Mouse (Mus musculus): ENCODE data around the gene Fgfr3. TPM values are rescaled to one million over a fixed set of nuclear protein-coding genes. Genes with fewer than 3 reads are reported as not detected.

The Fgfr3 gene
- total RNA-seq, 2 experiments from 2014 or later, result 108 to 126 TPM

DNA sequence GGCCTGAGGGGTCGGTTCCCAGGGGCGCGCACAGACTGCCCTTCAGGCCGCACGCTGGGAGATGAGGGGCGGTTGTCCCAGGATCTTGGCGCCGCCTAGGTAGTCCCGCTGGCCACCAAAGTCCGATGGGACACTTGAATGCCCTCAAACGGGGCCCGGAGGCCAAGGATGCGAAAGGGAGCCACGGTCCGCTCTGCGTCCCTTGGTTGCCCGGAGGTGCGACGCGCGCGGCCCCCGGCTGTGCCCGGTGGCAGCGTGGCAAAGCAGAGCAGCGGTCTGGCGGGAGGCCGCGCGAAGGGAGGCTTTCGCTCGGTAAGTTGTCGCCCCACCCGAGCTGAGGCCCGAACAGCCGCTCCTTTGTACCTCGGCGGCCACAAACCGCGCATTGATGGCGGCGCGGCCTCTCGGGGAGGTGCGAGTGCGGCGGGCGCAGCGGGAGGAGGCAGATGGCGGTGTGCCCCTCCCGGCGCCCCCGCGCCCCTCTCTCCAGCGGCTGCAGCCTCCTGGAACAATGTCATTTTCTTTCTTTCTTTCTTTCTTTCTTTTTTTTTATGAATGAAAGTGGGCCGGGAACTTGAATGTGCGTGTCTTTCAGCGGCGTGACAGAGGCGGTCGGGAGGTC lies 1.7 kb downstream of the Fgfr3 start:
- intact Hi-C loops (cut with DNase I), result no loop called here
- no peak for DNase-seq (ENCODE audit: low spot score in 2 of 2)

DNA sequence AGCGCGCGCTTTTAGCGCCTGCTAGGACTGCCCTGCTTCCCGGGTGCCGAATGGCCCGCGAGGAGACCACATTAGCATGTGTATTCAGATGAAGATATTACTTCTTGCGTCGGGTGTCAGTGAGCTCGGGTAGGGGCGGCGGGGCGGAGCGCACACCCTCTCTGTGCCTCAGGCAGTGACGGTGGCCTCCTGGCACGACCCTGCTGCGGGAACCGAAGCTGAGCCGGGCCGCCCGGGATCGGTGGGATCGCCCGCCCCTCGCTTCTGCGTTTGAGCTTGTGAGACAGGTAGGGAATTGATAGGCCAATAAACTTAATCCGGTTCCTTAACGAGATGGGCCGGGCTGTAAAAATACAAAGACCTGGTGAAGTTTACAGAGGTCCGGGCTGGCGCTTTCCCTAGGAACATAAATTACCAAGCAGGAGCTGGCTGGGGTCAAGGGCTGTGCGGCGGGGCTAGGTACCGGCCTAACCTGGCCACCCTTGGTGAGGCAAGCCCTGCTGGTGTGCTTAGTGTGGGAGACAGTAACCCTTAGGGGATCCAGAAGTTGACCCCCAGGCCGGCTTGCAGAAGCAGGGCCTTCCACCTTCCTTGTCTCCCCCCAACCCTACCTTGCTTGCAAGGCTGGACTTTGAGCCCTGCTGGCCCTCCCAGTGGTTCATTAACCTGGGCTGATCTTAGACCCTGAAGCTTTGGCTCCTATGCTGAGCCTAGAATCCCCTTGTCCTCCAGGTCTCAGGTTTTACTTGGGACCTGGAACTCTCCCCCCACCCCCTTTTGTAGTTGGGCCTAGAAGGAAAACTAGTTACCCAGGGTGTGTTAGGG lies 2.4 kb downstream of the Fgfr3 start:
- intact Hi-C loops (cut with DNase I), result no loop called here
- no peak for DNase-seq (ENCODE audit: low spot score in 2 of 2)

DNA sequence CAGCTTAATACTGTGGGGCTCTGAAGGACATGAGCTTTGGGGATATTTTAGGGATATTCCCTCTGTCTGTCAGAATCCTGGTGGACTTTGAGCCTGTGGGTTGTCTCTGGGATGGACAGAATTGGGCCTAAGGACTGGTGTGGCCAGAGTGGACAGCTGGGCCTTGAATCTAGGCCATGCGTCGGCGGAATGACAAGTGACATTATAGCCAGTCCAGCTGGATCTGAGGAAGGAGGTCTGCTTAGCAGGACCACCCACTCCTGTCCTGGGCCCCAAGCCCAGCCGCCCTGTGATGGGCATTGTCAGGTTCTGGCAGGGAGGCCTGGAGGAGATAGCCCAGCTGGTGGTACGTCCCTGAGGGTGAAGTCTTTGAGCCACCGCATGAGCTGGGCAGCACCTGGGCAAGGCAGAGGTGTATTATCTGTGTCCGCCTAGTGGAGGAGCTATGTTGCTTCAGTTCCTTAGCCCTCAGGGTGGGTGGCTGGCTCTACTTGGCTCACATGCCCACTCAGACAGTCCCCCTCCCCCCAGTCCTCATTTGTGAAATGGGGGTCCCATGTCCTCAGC lies 4.7 kb downstream of the Fgfr3 start:
- peak in 1 of 2 experiments; percentile 38 for DNase-seq (ENCODE audit: low spot score in 2 of 2)
- intact Hi-C loops (cut with DNase I), result loop anchor here (2.0 to 5.0 kb wide), 2 partner anchors 21 to 39 kb away; no protein-coding TSS in a partner anchor

DNA sequence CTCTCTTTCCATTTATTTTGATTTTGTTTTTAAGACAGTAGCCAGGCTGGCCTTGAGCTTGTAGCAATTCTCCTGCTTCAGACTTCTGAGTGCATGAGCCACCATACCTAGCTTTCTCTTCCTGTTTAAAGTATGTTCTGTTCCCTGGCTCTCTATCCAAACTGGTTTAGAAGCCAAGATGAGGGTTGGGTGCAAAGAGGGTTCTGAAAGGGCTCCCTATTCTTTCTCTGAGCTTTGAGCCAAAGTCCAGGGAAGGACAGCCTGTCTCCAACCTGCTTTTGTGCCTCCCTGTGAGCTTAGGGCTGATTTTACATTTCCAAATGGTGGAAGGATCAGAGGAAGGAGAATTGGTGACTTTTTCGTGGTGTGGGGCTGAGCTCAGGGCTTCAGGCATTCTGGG lies 5.4 kb downstream of the Fgfr3 start:
- DNase-seq (ENCODE audit: low spot score in 2 of 2), result no peak
- intact Hi-C loops (cut with DNase I), result loop anchor here (2.0 to 5.0 kb wide), 2 partner anchors 22 to 40 kb away; no protein-coding TSS in a partner anchor

DNA sequence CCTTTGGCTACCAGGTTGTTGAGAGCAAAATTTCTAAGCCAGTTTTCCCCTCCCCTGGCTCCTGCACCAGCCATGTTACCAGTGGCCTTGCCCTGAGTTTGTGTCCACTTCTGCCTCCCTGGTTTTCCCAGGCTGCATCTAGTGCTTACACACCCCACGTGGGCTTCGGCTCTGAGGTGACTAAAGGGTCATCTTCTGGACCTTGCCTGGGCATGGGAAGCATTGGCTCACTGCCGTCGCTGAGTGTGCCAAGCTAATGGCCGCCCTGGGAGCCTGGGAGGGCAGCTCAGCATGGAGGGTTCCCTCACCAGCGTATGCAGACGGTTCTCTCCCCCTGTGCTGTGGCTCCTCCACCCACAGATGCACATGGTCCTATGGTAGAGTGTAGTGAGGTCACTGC lies 7.4 kb downstream of the Fgfr3 start:
- intact Hi-C loops (cut with DNase I), result loop anchor here (5.0 kb wide), 1 partner anchor 42 kb away; no protein-coding TSS in a partner anchor

DNA sequence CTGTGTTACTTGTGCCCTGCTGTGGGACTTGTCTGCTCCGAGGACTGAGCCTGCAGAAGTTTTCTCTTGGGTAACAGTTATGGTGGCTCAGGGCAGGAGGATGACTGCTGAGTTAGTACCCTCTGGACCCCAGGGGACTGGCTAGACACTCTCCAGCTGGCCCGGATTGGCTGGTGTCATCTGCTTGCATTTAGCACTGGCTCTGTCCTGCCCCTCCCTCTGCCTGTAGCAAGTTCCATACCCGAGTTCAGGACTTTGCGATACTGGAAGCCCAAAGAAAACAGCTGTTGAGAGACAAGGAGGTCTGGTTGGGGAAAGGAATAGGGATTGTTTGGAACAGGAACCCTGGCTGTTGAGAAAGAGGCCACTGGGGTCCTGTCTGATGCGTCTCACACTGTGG lies 9.0 kb downstream of the Fgfr3 start:
- no peak for DNase-seq (ENCODE audit: low spot score in 2 of 2)
- intact Hi-C loops (cut with DNase I), result no loop called here

More for the DNA sequence above, 7.4 kb downstream of the Fgfr3 start:
- no peak for DNase-seq (ENCODE audit: low spot score in 2 of 2)

DNA sequence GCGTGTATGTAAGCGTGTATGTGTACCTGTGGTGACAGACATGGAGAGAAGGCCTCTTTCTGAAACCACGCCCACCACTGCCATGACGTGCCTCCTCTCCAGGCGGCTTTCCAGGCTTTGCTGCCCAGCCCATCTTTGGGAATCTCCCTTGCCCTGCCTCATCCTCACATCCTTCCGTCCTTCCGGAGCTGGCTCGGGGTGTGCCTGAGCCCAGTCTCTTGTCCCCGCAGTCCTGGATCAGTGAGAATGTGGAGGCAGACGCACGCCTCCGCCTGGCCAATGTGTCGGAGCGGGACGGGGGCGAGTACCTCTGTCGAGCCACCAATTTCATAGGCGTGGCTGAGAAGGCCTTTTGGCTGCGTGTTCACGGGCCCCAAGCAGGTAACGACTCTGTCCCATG lies 9.6 kb downstream of the Fgfr3 start:
- intact Hi-C loops (cut with DNase I), result loop anchor here (1.0 kb wide), 1 partner anchor 12 kb away; no protein-coding TSS in a partner anchor
- DNase-seq (ENCODE audit: low spot score in 2 of 2), result peak in 1 of 2 experiments; percentile 42

DNA sequence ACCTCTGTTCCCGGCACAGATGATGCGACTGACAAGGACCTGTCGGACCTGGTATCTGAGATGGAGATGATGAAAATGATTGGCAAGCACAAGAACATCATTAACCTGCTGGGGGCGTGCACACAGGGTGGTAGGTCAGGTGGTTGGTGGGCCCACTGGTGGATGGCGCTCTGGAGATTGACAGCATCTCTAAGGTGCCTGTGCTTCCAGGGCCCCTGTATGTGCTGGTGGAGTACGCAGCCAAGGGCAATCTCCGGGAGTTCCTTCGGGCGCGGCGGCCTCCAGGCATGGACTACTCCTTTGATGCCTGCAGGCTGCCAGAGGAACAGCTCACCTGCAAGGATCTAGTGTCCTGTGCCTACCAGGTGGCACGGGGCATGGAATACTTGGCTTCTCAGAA lies 12.4 kb downstream of the Fgfr3 start:
- intact Hi-C loops (cut with DNase I), result no loop called here
- DNase-seq (ENCODE audit: low spot score in 2 of 2), result no peak

DNA sequence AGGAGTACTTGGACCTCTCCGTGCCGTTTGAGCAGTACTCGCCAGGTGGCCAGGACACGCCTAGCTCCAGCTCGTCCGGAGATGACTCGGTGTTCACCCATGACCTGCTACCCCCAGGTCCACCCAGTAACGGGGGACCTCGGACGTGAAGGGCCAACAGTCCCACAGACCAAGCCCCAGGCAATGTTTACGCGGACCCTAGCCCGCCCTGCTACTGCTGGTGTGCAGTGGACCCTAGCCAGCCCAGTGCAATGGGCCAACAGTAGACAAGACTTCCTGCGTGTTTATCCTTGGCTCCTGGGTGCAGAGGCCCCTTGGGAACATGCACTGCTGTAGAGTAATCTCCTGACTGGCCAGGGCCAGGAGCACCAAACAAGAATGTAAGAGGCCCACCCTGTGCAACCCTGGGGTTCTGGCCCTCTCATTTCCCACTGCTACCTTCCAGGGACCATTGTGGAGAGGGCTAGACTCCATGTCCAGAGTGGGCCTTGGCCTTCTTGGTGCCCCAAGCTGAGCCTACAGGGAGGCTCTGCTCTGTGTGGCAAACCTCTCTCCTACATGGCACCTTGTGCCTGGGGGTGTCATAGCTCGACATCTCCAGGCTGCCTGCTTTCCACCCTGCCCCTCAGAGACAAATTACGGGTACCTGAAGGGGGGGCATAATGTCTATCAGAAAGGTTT lies 14.1 kb downstream of the Fgfr3 start:
- intact Hi-C loops (cut with DNase I), result no loop called here
- no peak for DNase-seq (ENCODE audit: low spot score in 2 of 2)

DNA sequence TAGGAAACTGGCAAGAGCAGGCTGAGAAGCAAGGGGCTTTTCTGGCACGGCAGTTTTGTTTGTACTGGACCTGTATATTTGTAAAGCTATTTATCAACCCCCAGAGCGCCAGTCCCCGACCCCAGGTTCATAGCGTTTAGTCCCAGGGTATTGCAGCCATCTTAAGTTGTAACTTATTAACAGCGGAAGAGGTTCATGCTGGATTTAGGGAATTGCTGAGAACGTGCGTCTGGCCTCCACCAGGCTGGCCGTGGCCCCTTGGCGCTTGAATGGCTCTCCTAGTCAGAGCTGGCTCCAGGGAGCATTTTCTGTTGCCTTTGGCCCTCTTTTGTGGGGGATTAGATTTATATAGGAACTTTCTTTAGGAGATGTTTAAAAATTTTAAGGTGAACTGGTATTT lies 14.8 kb downstream of the Fgfr3 start:
- intact Hi-C loops (cut with DNase I), result no loop called here
- DNase-seq (ENCODE audit: low spot score in 2 of 2), result no peak

DNA sequence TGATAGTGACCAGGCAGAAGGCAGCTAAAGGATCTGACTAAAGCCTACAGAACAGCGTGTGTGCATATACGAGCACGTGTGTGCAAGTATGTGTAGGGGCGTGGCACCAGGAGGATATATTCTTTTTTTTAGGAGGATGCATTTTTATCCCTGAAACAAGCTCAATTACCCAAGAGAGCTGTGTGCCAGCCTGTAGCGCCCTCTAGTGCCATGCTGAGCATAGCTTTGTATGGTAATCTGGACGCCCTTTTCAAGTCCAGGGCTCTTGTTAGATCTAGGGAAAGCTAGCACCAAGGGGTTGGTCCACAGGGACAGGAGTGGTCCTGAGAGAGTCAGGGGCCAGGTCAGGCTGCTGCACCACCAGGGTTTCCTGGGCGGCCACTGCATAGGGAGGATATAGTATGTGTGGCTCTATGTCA lies 16.4 kb downstream of the Fgfr3 start:
- DNase-seq (ENCODE audit: low spot score in 2 of 2), result peak; percentile 69 to 79
- intact Hi-C loops (cut with DNase I), result loop anchor here (1.0 kb wide), 1 partner anchor 54 kb away; no protein-coding TSS in a partner anchor

DNA sequence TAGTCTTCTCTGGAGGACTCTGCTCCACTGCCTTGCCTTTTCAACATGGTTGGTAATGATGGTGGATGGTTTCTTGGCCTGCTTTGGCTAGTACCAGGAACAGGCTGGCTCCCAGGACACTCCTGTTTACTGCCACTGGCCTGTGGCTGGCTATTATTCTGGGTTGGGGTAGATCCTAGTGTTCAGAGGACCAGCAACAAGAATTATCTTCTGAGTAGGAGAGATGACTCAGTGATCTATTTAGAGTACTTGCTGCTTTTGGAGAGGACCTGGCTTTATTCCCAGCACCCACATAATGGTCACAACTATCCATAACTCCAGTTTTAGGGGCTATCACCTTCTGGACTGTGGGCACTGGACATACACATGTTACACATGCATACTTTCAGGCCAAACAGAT lies 16.9 kb downstream of the Fgfr3 start:
- intact Hi-C loops (cut with DNase I), result loop anchor here (1.0 kb wide), 1 partner anchor 54 kb away; no protein-coding TSS in a partner anchor
- DNase-seq (ENCODE audit: low spot score in 2 of 2), result peak in 1 of 2 experiments; percentile 47

DNA sequence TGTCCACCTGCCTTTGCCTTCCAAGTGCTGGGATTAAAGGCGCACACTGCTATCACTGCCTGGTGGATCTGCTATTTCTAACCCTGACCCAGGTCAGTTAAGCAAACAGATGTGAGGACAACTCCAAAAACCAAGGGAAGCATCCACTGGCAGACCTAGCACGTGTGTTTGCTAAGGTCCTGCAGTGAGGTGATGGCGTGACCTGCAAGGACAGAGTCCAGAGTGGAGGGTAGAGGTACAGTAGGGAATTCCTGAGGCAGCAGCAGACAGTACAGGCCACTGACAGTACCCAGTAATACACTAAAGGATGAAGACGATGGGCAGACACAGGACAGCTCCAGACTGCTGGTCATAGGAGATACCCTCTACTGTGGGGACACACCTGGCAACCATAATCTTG lies 19.1 kb downstream of the Fgfr3 start:
- no peak for DNase-seq (ENCODE audit: low spot score in 2 of 2)
- intact Hi-C loops (cut with DNase I), result no loop called here

DNA sequence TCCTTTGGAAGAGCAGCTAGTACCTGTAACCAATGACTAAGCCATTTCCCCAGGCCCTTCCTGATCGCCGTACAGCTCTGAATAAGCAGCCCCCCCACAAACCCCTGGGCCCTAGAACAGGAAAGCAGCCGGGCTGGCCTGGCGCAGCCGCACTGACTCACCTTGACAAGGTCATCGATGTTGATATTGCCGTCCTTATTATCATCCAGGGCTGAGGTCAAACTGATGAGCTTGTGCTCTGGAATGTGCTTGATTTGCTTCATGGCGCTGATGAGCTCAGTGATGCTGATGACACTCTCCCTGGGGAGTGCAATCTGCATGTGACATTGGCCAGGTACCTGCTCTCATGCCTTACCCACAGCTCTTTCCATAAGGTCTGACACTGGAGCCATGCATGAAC lies 22.0 kb downstream of the Fgfr3 start:
- intact Hi-C loops (cut with DNase I), result loop anchor here (1.0 kb wide), 1 partner anchor 12 kb away; no protein-coding TSS in a partner anchor
- no peak for DNase-seq (ENCODE audit: low spot score in 2 of 2)

DNA sequence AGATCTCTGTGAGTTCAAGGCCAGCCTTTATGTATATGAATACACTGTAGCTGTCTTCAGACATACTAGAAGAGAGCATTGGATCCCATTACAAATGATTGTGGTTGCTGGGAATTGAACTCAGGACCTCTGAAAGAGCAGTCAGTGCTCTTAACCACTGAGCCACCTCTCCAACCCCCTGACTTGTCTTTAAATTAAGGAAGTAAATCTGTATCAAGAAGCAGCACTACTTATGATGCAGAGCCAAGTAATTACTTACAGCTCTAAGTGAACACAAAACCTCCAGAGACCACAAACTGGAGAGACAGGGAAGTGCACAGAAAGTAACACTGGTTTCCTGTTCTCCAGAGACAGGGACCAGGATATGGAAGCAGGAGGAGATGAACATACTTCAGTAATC lies 55.7 kb downstream of the Fgfr3 start:
- DNase-seq (ENCODE audit: low spot score in 2 of 2), result no peak
- intact Hi-C loops (cut with DNase I), result no loop called here

DNA sequence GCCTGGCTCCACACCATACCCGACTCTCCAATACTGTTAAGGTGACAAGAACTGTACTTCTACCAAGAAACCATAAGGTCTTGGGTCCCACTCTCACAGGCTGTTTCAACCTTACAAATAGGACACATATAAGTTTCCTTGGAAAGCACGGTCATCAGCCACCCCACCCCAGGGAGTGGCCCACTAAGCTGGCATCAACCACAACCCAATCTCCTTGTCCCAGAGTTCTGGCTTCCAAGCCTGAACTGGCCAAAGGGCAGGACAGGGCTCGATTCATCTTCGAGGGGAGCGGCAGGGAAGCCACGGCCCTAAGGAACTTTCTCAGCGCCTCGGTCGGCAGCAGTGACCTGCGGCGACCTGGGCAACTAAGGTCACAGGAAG lies 60.5 kb downstream of the Fgfr3 start:
- intact Hi-C loops (cut with DNase I), result loop anchor here (1.0 to 2.0 kb wide), 3 partner anchors 38 to 155 kb away; partner anchors contain the start of genes Nelfa and Nsd2
- no peak for DNase-seq (ENCODE audit: low spot score in 2 of 2)

DNA sequence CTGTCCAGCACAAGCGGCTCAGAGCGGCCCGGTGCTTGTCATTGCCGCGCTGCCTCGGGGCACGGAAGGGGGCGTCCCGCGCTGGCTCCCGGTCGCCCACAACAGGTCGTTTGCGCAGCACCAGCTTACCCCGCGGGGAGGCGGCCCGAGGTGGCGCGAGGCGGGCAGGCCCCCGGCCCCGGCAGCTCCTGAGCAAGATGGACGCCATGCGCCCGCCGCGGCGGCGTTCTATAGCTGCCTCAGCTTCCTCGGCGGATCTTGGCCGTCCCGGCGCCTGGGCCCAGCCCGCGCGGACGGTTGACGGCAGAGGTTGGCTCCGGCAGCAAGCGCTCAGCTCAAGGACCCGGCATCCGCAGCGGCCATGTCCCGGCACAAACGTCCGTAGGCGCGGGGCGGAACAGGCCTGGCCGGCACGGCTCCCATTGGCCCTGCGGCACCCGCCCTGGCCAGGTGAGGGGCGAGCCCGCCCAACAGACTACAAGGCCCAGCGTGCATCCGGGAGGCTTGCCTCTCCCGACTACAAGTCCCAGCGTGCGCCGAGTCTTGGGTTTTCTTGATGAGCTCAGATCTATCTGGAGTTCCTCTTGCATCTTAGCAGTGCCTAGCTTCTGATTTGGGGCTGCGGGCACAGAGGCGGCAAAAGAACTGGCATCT lies 61.0 kb downstream of the Fgfr3 start, which contains the start of gene Letm1:
TSS of gene Letm1 (minus strand) at position 473 of the 654 bp plus-strand sequence.
- intact Hi-C loops (cut with DNase I), result loop anchor here (1.0 to 2.0 kb wide), 3 partner anchors 38 to 154 kb away; partner anchors contain the start of genes Nelfa and Nsd2
- DNase-seq (ENCODE audit: low spot score in 2 of 2), result peak; percentile 98 to 99

DNA sequence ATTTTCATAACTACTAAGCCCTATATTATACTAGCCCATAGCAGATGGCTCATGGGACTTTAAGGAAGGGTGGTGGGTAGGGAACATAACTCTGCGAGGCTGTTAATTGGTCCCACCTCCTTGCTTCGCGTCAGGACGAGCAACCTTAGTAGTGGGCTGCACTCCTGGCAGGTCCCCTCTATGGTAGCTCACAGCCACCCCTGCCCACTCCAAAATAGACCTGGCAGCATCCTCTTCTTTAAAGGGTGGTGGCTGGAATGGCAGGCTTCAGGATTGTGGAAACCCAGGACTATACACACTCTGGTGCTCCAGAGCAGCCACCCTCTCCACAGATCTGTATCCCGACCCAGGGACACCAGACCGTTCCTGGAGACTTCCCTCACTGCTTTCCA lies 61.5 kb downstream of the Fgfr3 start:
- intact Hi-C loops (cut with DNase I), result loop anchor here (1.0 to 2.0 kb wide), 3 partner anchors 37 to 154 kb away; partner anchors contain the start of genes Nelfa and Nsd2
- no peak for DNase-seq (ENCODE audit: low spot score in 2 of 2)

Data from left cerebral cortex, postnatal 25 days (tissue).